Mouse (Mus musculus) skeletal muscle tissue, adult 2 months (tissue): ENCODE measurements around the gene Ftl1-ps1.

Experiments used
- DNase-seq: peaks from one replicate; pipeline ENCODE4 v3.0.0-alpha.2; 2012; ENCODE audit warnings: low read depth, low spot score

Ftl1-ps1 gene

GRCm38 (mm10) chr13:74399298-74399839, at the start of gene Ftl1-ps1:
Ftl1-ps1 (plus strand) TSS chr13:74399694.
- no peak for DNase-seq

GRCm38 (mm10) chr13:74350435-74350906, 49.0 kb upstream of the Ftl1-ps1 start:
- DNase-seq: no peak

- DNase-seq: no peak
Measured at GRCm38 (mm10) chr13:74356491-74356890, 43.0 kb upstream of the Ftl1-ps1 start.

- DNase-seq: no peak
Measured at GRCm38 (mm10) chr13:74362218-74362617, 37.3 kb upstream of the Ftl1-ps1 start.

GRCm38 (mm10) chr13:74363176-74363858, 36.2 kb upstream of the Ftl1-ps1 start:
- DNase-seq: peak; percentile 52

GRCm38 (mm10) chr13:74363859-74364235, 35.6 kb upstream of the Ftl1-ps1 start, which contains the start of gene Lrrc14b:
Lrrc14b (minus strand) TSS chr13:74364005.
- DNase-seq: peak; percentile 95

- no peak for DNase-seq
Measured at GRCm38 (mm10) chr13:74381533-74382276, 17.8 kb upstream of the Ftl1-ps1 start.

- no peak for DNase-seq
Measured at GRCm38 (mm10) chr13:74382289-74382688, 17.2 kb upstream of the Ftl1-ps1 start.

- DNase-seq: no peak
Measured at GRCm38 (mm10) chr13:74389730-74390129, 9.8 kb upstream of the Ftl1-ps1 start.

- DNase-seq: peak; percentile 57
Measured at GRCm38 (mm10) chr13:74390371-74390990, 9.0 kb upstream of the Ftl1-ps1 start, which contains the start of gene Zfp72. Zfp72 (minus strand) TSS chr13:74390836.

GRCm38 (mm10) chr13:74391156-74391555, 8.3 kb upstream of the Ftl1-ps1 start:
- DNase-seq: no peak

- no peak for DNase-seq
Measured at GRCm38 (mm10) chr13:74439895-74440294, 40.4 kb downstream of the Ftl1-ps1 start.
